Mouse (Mus musculus) neural tube, embryonic 12.5 days (tissue): ENCODE results near the gene Csad. TPM values are rescaled to one million over a fixed set of nuclear protein-coding genes. Genes with fewer than 3 reads are reported as not detected.

Experiments used
- ATAC-seq: fragments of 200-750 bp; cut with Nextera tagmentation; 2 replicates; pipeline ENCODE4 v1.8.0; 2017; ENCODE audit warnings: low read depth, mild to moderate bottlenecking, moderate TSS enrichment, moderate library complexity; ENCODE audit not compliant: low FRiP score
- H3K27ac ChIP-seq: fragments of 300-500 bp; sonication (generic); 2 replicates; pipeline ENCODE4 v1.5.1; 2016
- H3K27me3 ChIP-seq: fragments of 300-500 bp; sonication (generic); replicated peaks from 2 replicates; pipeline ENCODE4 v1.6.1; 2016; ENCODE audit warnings: mild to moderate bottlenecking
- H3K36me3 ChIP-seq: fragments of 300-500 bp; sonication (generic); 2 replicates; pipeline ENCODE4 v1.6.1; 2016; ENCODE audit warnings: mild to moderate bottlenecking
- H3K4me1 ChIP-seq: fragments of 300-500 bp; sonication (generic); 2 replicates; pipeline ENCODE4 v1.6.1; 2016
- H3K4me2 ChIP-seq: fragments of 300-500 bp; sonication (generic); replicated peaks from 2 replicates; pipeline ENCODE4 v1.6.1; 2016; ENCODE audit warnings: mild to moderate bottlenecking
- H3K4me3 ChIP-seq: fragments of 300-500 bp; sonication (generic); 2 replicates; pipeline ENCODE4 v1.5.1; 2016
- H3K9ac ChIP-seq: fragments of 300-500 bp; sonication (generic); 2 replicates; pipeline ENCODE4 v1.6.1; 2016; ENCODE audit warnings: mild to moderate bottlenecking
- H3K9me3 ChIP-seq: fragments of 300-500 bp; sonication (generic); 2 replicates; pipeline ENCODE4 v1.6.1; 2016; ENCODE audit warnings: mild to moderate bottlenecking
- WGBS: fragments of 180-500 bp; shearing (Covaris S2); methylation state at CpG from one replicate; pipeline ENCODE4 v1.1.7; 2016; 5-methylcytosine and 5-hydroxymethylcytosine counted together
- polyA plus RNA-seq: library from polyadenylated mRNA; unstranded; fragments of >200 nt; fragmentation: Nextera tagmentation; extraction: Ambion mirVana; gene quantifications from 2 replicates; pipeline ENCODE4 v1.2.1, GENCODE M21; 2016

Gene Csad
- polyA plus RNA-seq, 1 experiment from 2014 or later = 46.7 TPM

DNA sequence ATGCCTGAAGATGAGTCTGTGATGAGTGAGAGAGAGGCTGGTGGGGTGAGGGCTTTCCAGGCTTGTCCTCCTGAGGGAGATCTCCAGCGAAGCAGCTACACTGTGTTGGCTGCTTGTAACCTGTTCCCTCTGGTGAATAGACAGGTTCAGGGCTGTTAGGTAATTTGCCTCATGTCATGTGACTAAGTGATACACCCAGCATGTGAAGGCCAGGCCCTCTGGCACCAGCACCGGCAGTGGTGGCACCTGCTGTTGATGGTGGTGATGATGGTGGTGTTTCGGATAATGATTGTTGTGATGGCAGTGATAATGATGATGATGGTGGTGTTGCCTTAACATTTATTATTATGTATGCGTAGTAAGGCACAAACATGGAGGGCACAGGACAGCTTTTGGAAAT, 6.3 kb upstream of the Csad start:
- no peak overlapping the region for H3K4me3 ChIP-seq
- H3K27me3 ChIP-seq = no peaks in the 10 kb centered on the region
- H3K4me2 ChIP-seq = no peak overlapping the region
- peaks cover 18% of the 10 kb centered on the region for H3K4me1 ChIP-seq
- no peak overlapping the region for H3K27ac ChIP-seq
- no peaks in the 10 kb centered on the region for H3K9me3 ChIP-seq
- ATAC-seq = no peak
- H3K9ac ChIP-seq = no peak overlapping the region
- H3K36me3 ChIP-seq = peaks cover 82% of the 10 kb centered on the region
- 95% methylated on average over 4 of the region's 4 CpGs for WGBS

DNA sequence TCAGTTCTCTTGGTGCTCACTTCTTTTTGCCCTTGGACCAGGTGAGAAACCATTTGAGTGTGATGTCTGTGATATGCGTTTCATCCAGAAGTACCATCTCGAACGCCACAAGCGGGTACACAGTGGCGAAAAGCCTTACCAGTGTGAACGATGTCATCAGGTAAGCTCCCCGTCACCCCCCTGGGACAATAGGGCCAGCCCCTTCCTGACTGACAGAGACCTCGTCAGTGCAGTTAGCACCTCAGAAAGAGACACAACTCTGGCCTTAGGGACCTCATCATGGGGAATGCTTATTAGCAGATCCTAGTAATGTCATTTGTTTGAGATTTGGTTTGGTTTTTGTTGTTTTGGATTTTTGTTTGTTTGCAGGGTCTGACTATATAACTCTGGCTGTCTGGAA, 4.6 kb upstream of the Csad start:
- 90% methylated on average over 8 of the region's 8 CpGs for WGBS
- ATAC-seq = no peak

DNA sequence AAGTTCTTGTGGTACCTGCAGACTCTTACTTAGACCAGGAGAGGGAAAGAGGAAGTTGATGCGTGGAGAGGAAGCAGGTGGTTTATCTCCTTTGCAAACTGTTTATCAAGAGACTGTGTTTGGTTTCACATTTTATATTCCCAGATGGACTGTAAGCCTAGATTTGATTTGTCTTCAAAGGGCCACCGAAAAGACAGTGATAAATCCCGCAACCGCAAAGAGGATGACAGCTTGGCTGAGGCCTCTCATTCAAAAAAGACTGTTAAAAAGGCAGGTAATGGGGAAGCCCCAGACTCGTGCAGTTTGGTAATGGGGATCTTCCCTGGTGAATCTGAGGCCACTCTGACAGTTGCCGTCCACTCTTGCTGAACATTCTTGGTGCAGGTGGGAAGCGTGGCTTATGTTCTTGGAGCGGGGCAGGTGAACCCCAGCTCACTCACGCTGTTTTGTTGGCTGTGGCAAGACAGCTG, 3.6 kb upstream of the Csad start:
- H3K9me3 ChIP-seq = no peaks in the 10 kb centered on the region
- H3K4me1 ChIP-seq = peaks cover 33% of the 10 kb centered on the region
- no peak overlapping the region for H3K27ac ChIP-seq
- H3K36me3 ChIP-seq = peaks cover 60% of the 10 kb centered on the region
- no peak for ATAC-seq
- no peak overlapping the region for H3K9ac ChIP-seq
- H3K4me2 ChIP-seq = no peak overlapping the region
- H3K27me3 ChIP-seq = no peaks in the 10 kb centered on the region
- 85% methylated on average over 9 of the region's 9 CpGs for WGBS
- no peak overlapping the region for H3K4me3 ChIP-seq

More for the DNA sequence above, 4.6 kb upstream of the Csad start:
- H3K4me1 ChIP-seq = peaks cover 33% of the 10 kb centered on the region
- H3K4me3 ChIP-seq = no peak overlapping the region
- H3K9me3 ChIP-seq = no peaks in the 10 kb centered on the region
- no peak overlapping the region for H3K4me2 ChIP-seq
- peaks cover 70% of the 10 kb centered on the region for H3K36me3 ChIP-seq
- H3K9ac ChIP-seq = no peak overlapping the region
- no peak overlapping the region for H3K27ac ChIP-seq
- H3K27me3 ChIP-seq = no peaks in the 10 kb centered on the region

DNA sequence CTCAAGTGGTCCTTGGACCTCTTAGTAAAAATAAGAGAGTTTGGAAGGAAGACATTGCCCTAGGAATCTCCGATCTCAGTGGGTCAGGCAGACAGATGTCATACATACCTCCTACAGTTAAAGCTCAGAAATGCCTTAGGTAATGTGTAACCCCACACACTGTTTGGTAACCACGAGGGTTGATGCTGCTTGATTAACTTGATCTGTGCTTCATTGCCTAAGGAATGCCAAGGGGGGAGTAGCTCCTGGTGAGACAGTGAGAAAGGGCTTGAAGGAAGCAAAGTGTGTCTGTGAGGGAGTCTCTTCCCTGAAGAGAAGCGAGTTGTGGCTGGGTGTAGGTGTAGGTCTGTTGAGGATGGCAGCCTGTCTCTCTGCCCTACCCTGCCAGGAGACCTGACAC, 2.8 kb upstream of the Csad start:
- Histone ChIP-seq H3K27me3 (no peaks in the 10 kb centered on the region), H3K9ac (no peak overlapping the region; the same call in 1 of the 2 replicates), H3K4me2 (no peak overlapping the region), H3K36me3 (peaks cover 52% of the 10 kb centered on the region), H3K4me3 (no peak overlapping the region), H3K27ac (no peak overlapping the region), H3K9me3 (no peaks in the 10 kb centered on the region), H3K4me1 (peaks cover 37% of the 10 kb centered on the region)
- WGBS = 83% methylated on average over 3 of the region's 3 CpGs
- ATAC-seq = no peak

DNA sequence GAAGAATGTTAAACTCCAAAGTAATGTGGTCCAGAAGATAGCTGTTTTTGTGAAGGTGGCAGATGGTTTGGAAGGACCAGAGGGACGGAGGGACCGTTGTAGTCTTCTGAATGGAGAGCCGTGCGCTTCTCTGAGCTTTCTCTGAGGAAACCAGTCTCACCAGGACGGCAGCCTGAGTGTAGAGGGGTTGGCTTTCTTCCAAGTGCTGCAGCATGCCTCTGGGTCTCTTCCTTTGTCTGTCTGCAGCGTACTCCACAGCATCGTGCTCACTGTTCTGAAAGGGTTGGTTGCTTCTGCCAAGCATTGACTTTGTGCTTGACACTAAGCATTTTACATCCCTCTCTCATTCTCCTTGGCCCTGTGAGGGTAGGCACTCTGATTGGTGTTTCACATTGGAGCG, 1.3 kb upstream of the Csad start:
- H3K27me3 ChIP-seq = no peaks in the 10 kb centered on the region
- H3K27ac ChIP-seq = peak overlapping the region; percentile 23; the same call in 1 of the 2 replicates
- H3K4me1 ChIP-seq = peaks cover 40% of the 10 kb centered on the region
- 37% methylated on average over 8 of the region's 8 CpGs for whole genome bisulfite sequencing
- ATAC-seq = 0 out of 2 replicates have a peak, but pooled peaks have one; percentile 18
- peak overlapping the region; percentile 95 for H3K9ac ChIP-seq
- H3K36me3 ChIP-seq = peaks cover 40% of the 10 kb centered on the region
- H3K4me2 ChIP-seq = peak overlapping the region; percentile 81
- peak overlapping the region; percentile 88 for H3K4me3 ChIP-seq
- no peaks in the 10 kb centered on the region for H3K9me3 ChIP-seq

DNA sequence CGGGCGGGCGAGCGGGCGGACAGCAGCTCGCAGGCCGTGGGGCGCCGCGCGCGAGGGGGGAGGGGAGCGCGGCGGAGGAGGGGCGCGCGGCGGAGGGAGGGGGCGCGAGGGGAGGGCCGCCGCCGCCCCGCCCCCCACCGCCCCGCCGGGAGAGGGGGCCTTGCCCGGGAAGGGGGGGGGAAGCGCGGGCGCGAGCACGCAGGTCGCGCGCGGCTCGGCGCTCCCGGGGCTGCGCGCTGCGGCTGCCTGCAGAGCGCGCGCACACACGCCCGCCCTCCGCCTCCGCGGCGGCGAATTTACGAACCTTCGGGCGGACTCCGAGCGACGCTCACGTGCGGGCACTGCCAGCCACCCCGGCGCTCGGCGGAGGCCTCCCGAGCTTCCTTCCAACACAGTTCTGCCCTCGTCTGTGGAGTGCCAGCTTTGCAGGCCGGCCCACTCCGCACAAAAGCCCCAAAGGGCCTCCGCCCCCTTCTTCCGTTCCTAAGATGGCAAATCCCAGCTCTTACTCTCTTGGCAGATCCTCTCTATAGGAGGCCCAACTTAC, 616 bp downstream of the Csad start:
- H3K27ac ChIP-seq = peak overlapping the region; percentile 98
- H3K4me1 ChIP-seq = peaks cover 40% of the 10 kb centered on the region
- under 1% methylated on average over 32 of the region's 72 CpGs for WGBS
- peaks cover 21% of the 10 kb centered on the region for H3K36me3 ChIP-seq
- peak overlapping the region; percentile 88 for H3K4me3 ChIP-seq
- no peaks in the 10 kb centered on the region for H3K9me3 ChIP-seq
- no peaks in the 10 kb centered on the region for H3K27me3 ChIP-seq
- H3K9ac ChIP-seq = peak overlapping the region; percentile 95
- peak; percentile 46 for ATAC-seq
- H3K4me2 ChIP-seq = peak overlapping the region; percentile 81

DNA sequence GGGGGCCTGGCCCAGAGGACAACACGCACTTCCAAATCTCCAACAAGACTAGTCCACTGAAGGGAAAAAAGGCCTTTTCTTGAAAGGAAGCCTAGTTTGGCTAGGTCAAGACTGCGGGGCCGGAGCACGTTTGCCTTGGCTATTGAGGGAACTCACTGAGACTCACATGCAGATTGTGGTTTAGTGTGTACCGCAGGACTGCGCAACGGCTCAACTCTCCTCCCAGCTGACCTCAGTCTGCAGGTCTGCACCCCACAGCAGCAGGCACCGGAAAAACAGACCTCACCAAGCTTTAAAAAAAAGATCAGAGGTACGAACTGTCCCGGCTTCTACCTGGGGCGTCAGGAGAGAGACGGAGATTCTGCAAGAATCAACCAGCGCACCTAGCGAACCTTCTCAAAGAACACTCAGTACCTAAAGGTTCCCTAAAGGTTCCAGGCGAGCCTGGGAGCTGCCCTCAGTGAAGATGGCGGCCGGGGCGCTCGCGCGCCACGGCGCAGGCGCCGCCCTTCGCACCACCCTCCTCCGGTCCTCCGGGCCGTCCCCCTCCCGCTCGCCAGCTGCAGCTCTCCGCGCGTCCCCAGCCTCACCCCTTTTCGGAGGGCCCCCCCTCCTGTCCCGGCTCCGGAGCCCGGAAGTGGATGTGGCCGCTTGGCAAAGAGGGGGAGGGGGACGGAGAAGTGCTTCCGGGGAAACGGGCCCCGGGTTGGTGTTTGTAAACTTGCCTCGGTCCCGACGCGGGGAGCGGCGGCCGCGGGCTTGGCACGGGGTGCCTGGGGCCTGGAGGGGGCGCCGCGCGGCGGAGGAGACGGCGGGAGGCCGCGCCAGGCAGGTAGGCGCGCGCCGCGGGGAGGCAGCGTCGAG, 1.3 kb downstream of the Csad start, which contains the start of gene Zfp740:
Gene Zfp740 (plus strand): TSS at position 279 of the 864 bp plus-strand sequence.
- peak within 1 kb of the TSS; percentile 98 for H3K27ac ChIP-seq
- H3K27me3 ChIP-seq = no peaks in the 10 kb centered on the region
- peak within 1 kb of the TSS; percentile 95 for H3K9ac ChIP-seq
- peaks cover 40% of the 10 kb centered on the region for H3K4me1 ChIP-seq
- peak within 1 kb of the TSS; percentile 81 for H3K4me2 ChIP-seq
- ATAC-seq = peak; percentile 96
- under 1% methylated on average over 65 of the region's 68 CpGs for WGBS
- H3K4me3 ChIP-seq = peak within 1 kb of the TSS; percentile 88
- H3K36me3 ChIP-seq = peaks cover 14% of the 10 kb centered on the region
- H3K9me3 ChIP-seq = no peaks in the 10 kb centered on the region

DNA sequence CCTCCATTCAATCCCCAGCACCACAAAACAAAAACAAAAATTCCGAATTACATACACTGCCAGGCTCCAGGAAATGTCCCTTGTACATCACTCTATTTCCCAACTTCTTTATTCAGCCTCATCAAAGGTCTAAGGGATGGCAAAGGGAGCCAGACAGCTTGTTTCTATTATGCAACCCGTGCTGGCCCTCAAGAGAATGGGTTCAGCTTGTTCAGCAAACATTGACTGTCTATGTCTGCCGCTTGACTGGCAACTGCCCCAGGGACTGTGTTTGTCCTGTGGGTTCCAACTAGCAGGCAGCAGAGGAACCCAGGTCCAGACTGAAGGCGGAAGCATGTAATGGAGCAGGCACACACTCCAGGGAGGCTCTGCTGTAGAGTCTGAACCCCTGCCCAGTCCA, 5.7 kb downstream of the Csad start:
- no peak for ATAC-seq

DNA sequence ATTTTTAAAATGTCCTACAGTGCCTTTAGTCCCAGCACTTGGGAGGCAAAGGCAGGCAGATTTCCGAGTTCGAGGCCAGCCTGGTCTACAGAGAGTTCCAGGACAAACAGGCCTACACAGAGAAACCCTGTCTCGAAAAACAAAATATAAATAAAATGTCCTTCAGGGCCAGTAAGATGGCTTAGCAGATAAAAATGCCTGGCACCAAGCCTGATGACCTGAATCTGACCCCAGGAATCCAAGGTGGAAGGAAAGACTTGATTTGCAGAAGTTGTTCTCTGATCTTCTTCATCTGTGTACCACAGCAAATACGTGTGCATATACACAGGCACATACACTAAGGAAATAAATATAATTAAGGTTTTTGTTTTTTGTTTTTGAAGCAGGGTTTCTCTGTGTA, 9.2 kb downstream of the Csad start:
- Histone ChIP-seq H3K27me3 (no peaks in the 10 kb centered on the region), H3K36me3 (no peaks in the 10 kb centered on the region), H3K4me3 (no peak overlapping the region), H3K27ac (no peak overlapping the region), H3K4me2 (no peak overlapping the region), H3K4me1 (no peaks in the 10 kb centered on the region), H3K9ac (no peak overlapping the region), H3K9me3 (no peaks in the 10 kb centered on the region)
- no peak for ATAC-seq
- 90% methylated on average over 4 of the region's 4 CpGs for WGBS

More for the DNA sequence above, 5.7 kb downstream of the Csad start:
- no peaks in the 10 kb centered on the region for H3K27me3 ChIP-seq
- no peak overlapping the region for H3K27ac ChIP-seq
- H3K4me1 ChIP-seq = peaks cover 7% of the 10 kb centered on the region; the same call in 1 of the 2 replicates
- H3K9ac ChIP-seq = no peak overlapping the region
- H3K4me3 ChIP-seq = no peak overlapping the region
- H3K9me3 ChIP-seq = no peaks in the 10 kb centered on the region
- no peak overlapping the region for H3K4me2 ChIP-seq
- no peaks in the 10 kb centered on the region for H3K36me3 ChIP-seq
- WGBS = 85% methylated on average over 4 of the region's 4 CpGs

DNA sequence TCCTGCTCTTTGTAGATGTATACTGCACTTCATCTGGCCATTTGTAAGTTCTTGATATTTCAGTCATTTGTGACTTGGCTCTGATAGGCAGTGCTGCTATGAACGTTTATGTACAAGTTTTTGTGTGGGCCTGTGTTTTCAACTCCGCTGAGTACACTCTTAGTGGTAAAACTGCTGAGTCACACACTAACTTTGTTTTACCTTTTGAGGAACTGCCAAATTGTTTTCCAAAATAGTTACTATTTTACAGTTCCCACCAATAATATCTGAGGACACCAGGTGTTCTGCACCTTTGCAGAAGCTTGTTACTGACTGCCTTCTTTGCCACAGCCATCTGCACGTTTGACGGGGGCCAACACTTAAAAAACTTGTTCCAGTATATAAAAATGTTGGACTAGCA, 10.1 kb downstream of the Csad start:
- Histone ChIP-seq H3K9me3 (no peaks in the 10 kb centered on the region), H3K27me3 (no peaks in the 10 kb centered on the region), H3K4me1 (no peaks in the 10 kb centered on the region), H3K9ac (no peak overlapping the region), H3K4me2 (no peak overlapping the region), H3K4me3 (no peak overlapping the region), H3K36me3 (no peaks in the 10 kb centered on the region), H3K27ac (no peak overlapping the region)
- WGBS = 87% methylated on average over 4 of the region's 4 CpGs
- ATAC-seq = no peak

DNA sequence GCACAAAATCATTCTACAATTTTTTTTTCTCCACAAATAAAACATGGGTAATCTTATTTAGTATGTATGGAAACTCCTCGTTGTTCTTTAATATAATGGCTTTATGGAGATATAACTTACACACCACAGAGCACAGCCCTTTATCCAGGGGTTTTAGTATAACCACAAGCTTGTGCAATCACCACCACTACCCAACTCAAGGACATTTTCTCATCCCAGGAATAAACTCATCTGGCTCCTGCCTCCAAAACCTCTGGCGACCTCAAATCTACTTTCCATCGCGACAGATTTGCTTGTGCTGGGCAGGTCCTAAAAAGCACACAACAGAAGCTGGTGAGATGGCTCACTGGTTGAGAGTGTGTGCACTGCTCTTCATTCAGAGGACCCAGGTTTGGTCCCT, 10.9 kb downstream of the Csad start:
- Histone ChIP-seq H3K4me1 (no peaks in the 10 kb centered on the region; the same call in 1 of the 2 replicates), H3K27me3 (no peaks in the 10 kb centered on the region), H3K27ac (no peak overlapping the region), H3K4me3 (no peak overlapping the region), H3K9ac (no peak overlapping the region), H3K9me3 (no peaks in the 10 kb centered on the region), H3K4me2 (no peak overlapping the region), H3K36me3 (no peaks in the 10 kb centered on the region)
- no peak for ATAC-seq
- WGBS = 80% methylated on average over 4 of the region's 4 CpGs

DNA sequence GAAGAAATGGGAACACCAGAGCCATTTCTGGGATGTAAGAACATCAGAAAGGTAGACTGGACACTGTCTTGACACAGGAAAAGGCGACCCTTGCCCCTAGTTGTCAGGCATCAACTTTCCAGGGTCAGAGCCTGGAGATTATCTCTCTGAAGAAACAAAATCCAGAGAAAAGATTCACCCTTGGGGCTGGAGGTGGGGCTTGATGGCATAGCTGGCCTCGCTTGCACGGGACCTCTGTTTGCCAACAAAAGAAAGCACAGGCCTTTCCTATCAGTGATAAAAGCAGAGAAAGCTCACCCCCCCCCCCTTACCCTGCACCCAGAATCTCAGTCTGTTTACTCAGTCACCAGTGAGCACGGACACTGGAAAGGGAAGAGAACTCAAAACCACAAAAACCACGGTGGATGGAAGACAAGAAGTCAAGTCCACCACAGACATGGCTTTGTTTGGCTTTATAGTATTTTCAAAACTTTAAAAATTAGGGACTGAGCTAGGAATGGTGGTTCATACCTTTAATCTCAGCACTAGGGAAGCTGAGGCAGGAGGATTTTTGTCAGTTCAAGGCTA, 11.6 kb downstream of the Csad start:
- 76% methylated on average over 5 of the region's 5 CpGs for WGBS
- Histone ChIP-seq H3K9ac (no peak overlapping the region), H3K4me3 (no peak overlapping the region), H3K36me3 (no peaks in the 10 kb centered on the region), H3K4me2 (no peak overlapping the region), H3K9me3 (no peaks in the 10 kb centered on the region), H3K27me3 (no peaks in the 10 kb centered on the region), H3K27ac (no peak overlapping the region), H3K4me1 (no peaks in the 10 kb centered on the region; the same call in 1 of the 2 replicates)
- no peak for ATAC-seq
